Mouse (Mus musculus): Measurements from ENCODE around the gene Clybl.

The Clybl gene

GRCm38 (mm10) chr14:122313328-122313727 is 131.8 kb downstream of the Clybl start:
- DNase-seq: no peak

- DNase-seq: no peak
These were observed 134.2 kb downstream of the Clybl start for GRCm38 (mm10) chr14:122315743-122316142.

- DNase-seq: no peak
These were observed 140.6 kb downstream of the Clybl start for GRCm38 (mm10) chr14:122322136-122322535.

GRCm38 (mm10) chr14:122323838-122324458 is 142.4 kb downstream of the Clybl start:
- no peak for DNase-seq

GRCm38 (mm10) chr14:122330136-122330535 is 148.6 kb downstream of the Clybl start:
- no peak for DNase-seq

- no peak for DNase-seq
These were observed 149.2 kb downstream of the Clybl start for GRCm38 (mm10) chr14:122330716-122331115.

- no peak for DNase-seq
These were observed 150.3 kb downstream of the Clybl start for GRCm38 (mm10) chr14:122331635-122332460.

- no peak for DNase-seq
These were observed 155.5 kb downstream of the Clybl start for GRCm38 (mm10) chr14:122336957-122337356.

GRCm38 (mm10) chr14:122338784-122339183 is 157.3 kb downstream of the Clybl start:
- no peak for DNase-seq

- no peak for DNase-seq
These were observed 158.6 kb downstream of the Clybl start for GRCm38 (mm10) chr14:122340141-122340540.

- no peak for DNase-seq
These were observed 160.3 kb downstream of the Clybl start for GRCm38 (mm10) chr14:122341591-122342360.

GRCm38 (mm10) chr14:122344272-122345224 is 163.0 kb downstream of the Clybl start:
- no peak for DNase-seq

GRCm38 (mm10) chr14:122348069-122348468 is 166.6 kb downstream of the Clybl start:
- DNase-seq: no peak

- no peak for DNase-seq
These were observed 167.8 kb downstream of the Clybl start for GRCm38 (mm10) chr14:122349326-122349725.

- DNase-seq: no peak
These were observed 168.3 kb downstream of the Clybl start for GRCm38 (mm10) chr14:122349761-122350160.

- DNase-seq: no peak
These were observed 169.3 kb downstream of the Clybl start for GRCm38 (mm10) chr14:122350766-122351165.

GRCm38 (mm10) chr14:122357316-122357715 is 175.8 kb downstream of the Clybl start:
- no peak for DNase-seq

- DNase-seq: no peak
These were observed 177.1 kb downstream of the Clybl start for GRCm38 (mm10) chr14:122358592-122358991.

- no peak for DNase-seq
These were observed 177.8 kb downstream of the Clybl start for GRCm38 (mm10) chr14:122359136-122359905.

GRCm38 (mm10) chr14:122361807-122362206 is 180.3 kb downstream of the Clybl start:
- no peak for DNase-seq

- DNase-seq: no peak
These were observed 181.7 kb downstream of the Clybl start for GRCm38 (mm10) chr14:122363156-122363555.

GRCm38 (mm10) chr14:122364026-122364425 is 182.5 kb downstream of the Clybl start:
- DNase-seq: no peak

Data from lung, postnatal 14 days (tissue).